Mouse (Mus musculus) testis, adult 10 weeks (tissue): ENCODE measurements around the gene Gngt2. TPM values are rescaled to one million over a fixed set of nuclear protein-coding genes. Genes with fewer than 3 reads are reported as not detected.

Source experiments
- polyA plus RNA-seq: library from polyadenylated mRNA; stranded (reverse); fragments of 350-450 nt; fragmentation: Illumina TruSeq; extraction: RNeasy Lipid Tissue Mini Kit (QIAGEN cat#74804); gene quantifications from one replicate; pipeline ENCODE4 v1.2.3, GENCODE M21; 2014; ENCODE audit warnings: low read depth, low replicate concordance

Gngt2 gene
- polyA plus RNA-seq = 0.42 TPM

GRCm38 (mm10) chr11:95837059-95837458, at the start of gene Gngt2:
Gene Gngt2 (plus strand): TSS chr11:95837216.

DNA sequence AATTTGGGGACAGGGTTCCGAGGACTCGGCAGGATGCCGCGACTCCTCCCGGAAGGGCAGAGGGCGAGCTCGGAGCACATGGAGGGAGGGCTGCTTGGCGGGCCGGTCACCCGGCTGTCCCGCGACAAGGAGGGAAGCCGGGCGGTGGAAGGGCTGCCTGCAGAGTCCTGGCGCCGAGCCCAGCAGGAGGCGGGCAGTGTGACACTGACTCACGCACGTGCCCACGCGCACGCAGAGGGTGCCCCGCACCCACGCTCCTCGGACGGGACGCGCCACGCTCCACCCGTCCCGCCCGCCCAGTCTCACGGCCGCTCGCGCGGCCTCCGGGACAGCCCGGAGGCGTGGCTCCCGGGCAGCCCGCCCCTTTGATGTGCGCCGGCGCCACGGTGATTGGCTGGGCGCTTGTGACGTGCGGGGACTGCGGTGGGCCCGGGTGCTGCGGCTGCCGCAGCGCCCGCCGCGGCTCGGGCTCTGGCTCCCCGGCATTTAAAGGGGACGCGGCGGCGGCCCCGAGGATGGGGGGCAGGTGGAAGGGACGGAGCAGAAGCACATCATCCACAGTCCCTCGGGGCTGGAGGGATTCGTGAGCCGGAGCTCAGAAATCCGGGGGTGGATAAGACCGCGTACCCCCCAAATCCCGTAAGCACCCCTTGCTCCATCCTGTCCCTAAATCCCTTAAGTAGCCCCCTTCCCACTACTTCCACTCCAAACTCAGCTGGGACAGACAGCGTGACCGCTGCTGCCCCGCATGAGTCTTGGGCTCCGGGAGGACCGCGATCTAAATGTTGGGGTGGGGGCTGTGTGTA, 12.7 kb upstream of the Gngt2 start, which contains the start of gene Phospho1:
TSS of gene Phospho1 (plus strand) at position 429 of the 806 bp plus-strand sequence.

GRCm38 (mm10) chr11:95842074-95842681, 5.2 kb downstream of the Gngt2 start, which contains the start of gene Abi3:
Gene Abi3 (minus strand): TSS chr11:95842476.

Other genes starting within 250 kb of the Gngt2 start
- 1.4 TPM for gene Ngfr, start 249.5 kb upstream of the Gngt2 start, polyA plus RNA-seq
- gene Phb, start 170.3 kb upstream of the Gngt2 start, polyA plus RNA-seq = 3.4 TPM
- gene Zfp652, start 124.5 kb upstream of the Gngt2 start, polyA plus RNA-seq = 7.0 TPM
- gene B130006D01Rik, start 113.6 kb upstream of the Gngt2 start, polyA plus RNA-seq = 0.36 TPM
- gene Phospho1, start 12.7 kb upstream of the Gngt2 start, polyA plus RNA-seq = 8.1 TPM
- not detected for gene Abi3, start 5.3 kb downstream of the Gngt2 start, polyA plus RNA-seq
- gene B4galnt2, start 77.7 kb downstream of the Gngt2 start, polyA plus RNA-seq = 0.43 TPM
- gene Igf2bp1, start 168.7 kb downstream of the Gngt2 start, polyA plus RNA-seq = 1.4 TPM
- not detected for gene Gip, start 187.3 kb downstream of the Gngt2 start, polyA plus RNA-seq
- gene Snf8, start 197.7 kb downstream of the Gngt2 start, polyA plus RNA-seq = 22.2 TPM
- gene Ube2z, start 228.2 kb downstream of the Gngt2 start, polyA plus RNA-seq = 13.5 TPM
- gene Atp5g1, start 238.5 kb downstream of the Gngt2 start, polyA plus RNA-seq = 2.9 TPM